Mouse (Mus musculus) lung, embryonic 14.5 days (tissue): ENCODE results near the gene Cfc1. TPM values are rescaled to one million over a fixed set of nuclear protein-coding genes. Genes with fewer than 3 reads are reported as not detected.
A peak's percentile ranks its signal among the peaks of the same experiment; 100 is the strongest.
"Not testable (repeated sequence)": the region's sequence is repeated elsewhere in the genome, so short reads cannot be mapped to it uniquely, and the experiment has no call there.

Source experiments
- ATAC-seq: fragments of 200-750 bp; cut with Nextera tagmentation; 2 replicates; pipeline ENCODE4 v1.8.0; 2017; ENCODE audit warnings: mild to moderate bottlenecking, moderate TSS enrichment, moderate library complexity; ENCODE audit not compliant: insufficient read depth
- DNase-seq: peaks from one replicate; pipeline ENCODE4 v3.0.0-alpha.2; 2015
- H3K27ac ChIP-seq: fragments of 300-500 bp; sonication (generic); 2 replicates; pipeline ENCODE4 v1.5.1; 2014; ENCODE audit warnings: low read depth, mild to moderate bottlenecking, moderate library complexity
- H3K27me3 ChIP-seq: fragments of 300-500 bp; sonication (generic); 2 replicates; pipeline ENCODE4 v1.6.1; 2014; ENCODE audit warnings: low read length, control low read depth; ENCODE audit not compliant: insufficient read depth
- H3K36me3 ChIP-seq: fragments of 300-500 bp; sonication (generic); 2 replicates; pipeline ENCODE4 v1.6.1; 2014; ENCODE audit warnings: control low read depth; ENCODE audit not compliant: insufficient read depth
- H3K4me1 ChIP-seq: fragments of 300-500 bp; sonication (generic); 2 replicates; pipeline ENCODE4 v1.6.1; 2014; ENCODE audit warnings: antibody characterized with exemption, control low read depth; ENCODE audit not compliant: insufficient read depth
- H3K4me2 ChIP-seq: fragments of 300-500 bp; sonication (generic); 2 replicates; pipeline ENCODE4 v1.6.1; 2014; ENCODE audit warnings: mild to moderate bottlenecking
- H3K4me3 ChIP-seq: fragments of 300-500 bp; sonication (generic); 2 replicates; pipeline ENCODE4 v1.5.1; 2014; ENCODE audit warnings: low read depth, low read length
- H3K9ac ChIP-seq: fragments of 300-500 bp; sonication (generic); 2 replicates; pipeline ENCODE4 v1.6.1; 2014
- H3K9me3 ChIP-seq: fragments of 300-500 bp; sonication (generic); 2 replicates; pipeline ENCODE4 v1.6.1; 2016; ENCODE audit warnings: low read depth, low read length, control low read depth
- CTCF ChIP-seq: IDR thresholded peaks from 2 replicates; pipeline ENCODE4 v1.5.1; 2016; ENCODE audit warnings: antibody characterized with exemption, low read depth
- WGBS: fragments of 180-500 bp; shearing (Covaris S2); extraction: QIAGEN DNeasy Blood & Tissue Kit; methylation state at CpG from one replicate; pipeline ENCODE4 v1.1.7; 2014; 5-methylcytosine and 5-hydroxymethylcytosine counted together
- polyA plus RNA-seq: library from polyadenylated mRNA; unstranded; fragments of >200 nt; fragmentation: Nextera tagmentation; extraction: Ambion mirVana; gene quantifications from 2 replicates; pipeline ENCODE4 v1.2.1, GENCODE M21; 2014

Gene Cfc1
- polyA plus RNA-seq, 1 experiment from 2014 or later = not detected

DNA sequence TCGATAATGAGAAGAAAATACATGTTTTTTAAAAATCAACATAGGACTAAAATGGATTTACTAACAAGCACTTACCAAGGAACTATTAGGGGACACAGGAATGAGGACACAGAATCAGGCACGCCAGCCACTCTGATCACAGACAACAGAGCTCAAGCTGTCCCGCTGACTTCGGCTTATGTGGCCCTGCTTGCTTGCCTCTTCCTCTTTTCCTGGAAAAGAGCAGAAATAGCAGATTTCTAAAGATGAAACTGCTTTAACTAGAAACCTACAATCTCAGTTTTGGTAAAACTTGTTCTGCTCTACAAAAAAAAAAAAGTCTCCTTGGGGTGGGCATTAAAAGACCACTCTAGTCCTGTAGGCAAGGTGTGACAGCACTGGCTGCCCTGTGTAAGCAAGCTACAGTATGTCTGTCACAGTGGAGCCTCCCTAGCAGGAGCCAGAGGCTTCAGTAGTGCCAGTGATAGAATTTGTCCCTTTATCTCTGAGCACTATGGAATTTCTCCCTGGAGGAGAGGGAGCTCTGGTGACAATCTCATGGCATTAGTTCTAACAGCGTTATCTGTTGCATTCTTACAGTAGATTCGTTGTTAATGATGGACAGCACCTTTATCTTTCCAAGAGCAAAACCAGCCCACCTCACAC is 13.1 kb upstream of the Cfc1 start:
- no peak overlapping the region for H3K4me2 ChIP-seq

DNA sequence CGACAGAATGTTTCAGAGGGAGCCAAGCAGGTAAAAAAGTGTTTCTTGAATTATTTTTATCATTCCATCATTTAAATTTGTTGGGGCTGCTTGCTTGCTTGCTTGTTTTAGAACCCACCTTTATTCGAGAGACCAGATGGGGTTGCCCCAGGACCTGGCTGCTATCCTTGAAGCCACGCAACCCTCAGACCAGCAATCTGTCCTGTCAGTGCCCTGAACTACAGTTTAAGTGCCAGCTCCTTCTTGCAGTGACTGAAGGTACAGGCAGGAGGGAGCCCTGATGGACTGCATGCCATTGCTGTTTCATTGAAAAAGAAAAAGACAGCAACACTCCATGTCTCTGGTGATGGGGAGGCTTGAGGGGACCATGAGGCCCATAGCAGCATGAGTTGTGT is 12.6 kb upstream of the Cfc1 start:
- no peak for ATAC-seq
- WGBS = 51% methylated on average over 3 of the region's 3 CpGs
- no peak for TF ChIP-seq CTCF
- Histone ChIP-seq H3K4me1 (no peaks in the 10 kb centered on the region), H3K9me3 (no peaks in the 10 kb centered on the region), H3K36me3 (no peaks in the 10 kb centered on the region), H3K4me2 (no peak overlapping the region), H3K27ac (no peak overlapping the region), H3K27me3 (no peaks in the 10 kb centered on the region), H3K4me3 (no peak overlapping the region), H3K9ac (no peak overlapping the region)
- no peak for DNase-seq

More for the DNA sequence above, 13.1 kb upstream of the Cfc1 start:
- no peaks in the 10 kb centered on the region for H3K36me3 ChIP-seq
- 54% methylated on average over 6 of the region's 6 CpGs for WGBS
- DNase-seq (peak; percentile 8), ATAC-seq (no peak)
- H3K4me1 ChIP-seq = no peaks in the 10 kb centered on the region
- no peaks in the 10 kb centered on the region for H3K9me3 ChIP-seq
- no peak overlapping the region for H3K27ac ChIP-seq
- no peak for TF ChIP-seq CTCF
- no peak overlapping the region for H3K9ac ChIP-seq
- no peak overlapping the region for H3K4me3 ChIP-seq
- H3K27me3 ChIP-seq = no peaks in the 10 kb centered on the region

DNA sequence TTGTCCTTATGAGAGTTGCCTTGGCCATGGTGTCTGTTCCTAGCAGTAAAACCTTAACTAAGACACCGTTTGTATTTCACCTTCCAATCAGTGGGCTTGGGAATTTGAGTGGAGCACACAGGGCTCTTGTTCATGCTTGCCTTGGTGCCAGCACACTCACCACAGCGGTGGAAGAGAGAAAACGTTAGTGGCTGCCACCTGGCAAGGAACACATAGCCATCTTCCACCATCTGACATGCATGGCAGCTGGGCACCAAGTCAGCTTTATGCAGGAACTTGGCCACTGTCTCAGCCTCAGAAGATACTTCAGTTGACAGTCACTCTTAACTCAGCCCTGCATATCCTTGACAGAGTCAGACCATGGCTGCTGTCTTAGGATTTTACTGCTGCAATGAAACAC is 11.8 kb upstream of the Cfc1 start:
- ATAC-seq = no peak
- 74% methylated on average over 3 of the region's 3 CpGs for WGBS
- H3K36me3 ChIP-seq = no peaks in the 10 kb centered on the region

GRCm38 (mm10) chr1:34534574-34534973 is 874 bp upstream of the Cfc1 start:
- not testable (repeated sequence) for H3K4me2 ChIP-seq, H3K4me1 ChIP-seq, H3K9ac ChIP-seq, DNase-seq, ATAC-seq, H3K27ac ChIP-seq, H3K9me3 ChIP-seq, H3K4me3 ChIP-seq, H3K36me3 ChIP-seq
- 24% methylated on average over 3 of the region's 3 CpGs for WGBS
- peaks cover 25% of the 10 kb centered on the region for H3K27me3 ChIP-seq

More for the DNA sequence above, 11.8 kb upstream of the Cfc1 start:
- DNase-seq = no peak
- Histone ChIP-seq H3K4me2 (no peak overlapping the region), H3K27ac (no peak overlapping the region), H3K27me3 (no peaks in the 10 kb centered on the region), H3K9me3 (no peaks in the 10 kb centered on the region), H3K9ac (no peak overlapping the region), H3K4me3 (no peak overlapping the region), H3K4me1 (no peaks in the 10 kb centered on the region)
- TF ChIP-seq CTCF = no peak

DNA sequence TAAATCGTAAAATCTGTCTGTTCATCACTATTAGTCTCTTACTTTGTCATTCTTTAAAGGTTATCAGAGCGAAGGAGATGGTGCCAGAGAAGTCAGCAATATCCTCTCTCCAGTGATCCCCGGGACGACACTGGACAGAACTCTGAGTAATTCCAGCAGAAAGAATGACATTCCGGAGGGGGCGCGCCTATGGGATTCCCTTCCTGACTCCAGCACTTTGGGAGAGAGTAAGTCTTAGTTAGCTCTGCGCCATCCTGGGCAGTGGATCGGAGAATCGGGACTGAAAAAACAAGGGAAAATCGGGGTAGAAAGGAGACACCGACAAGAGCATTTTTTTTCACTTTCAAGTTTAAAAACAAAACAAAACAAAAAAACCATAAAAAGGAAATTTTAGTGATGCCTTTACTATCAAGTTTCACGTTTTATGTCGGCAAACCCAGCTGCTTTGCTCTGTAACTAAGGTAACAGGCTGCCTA is 881 bp downstream of the Cfc1 start:
- Histone ChIP-seq H3K4me1 (0 out of 2 replicates have a peak, but pooled peaks cover 2% of the 10 kb centered on the region), H3K4me3 (peak overlapping the region; percentile 5; the same call in 1 of the 2 replicates), H3K27ac (no peak overlapping the region), H3K36me3 (no peaks in the 10 kb centered on the region), H3K9me3 (no peaks in the 10 kb centered on the region), H3K27me3 (peaks cover 25% of the 10 kb centered on the region), H3K9ac (no peak overlapping the region), H3K4me2 (peak overlapping the region; percentile 48)
- 2% methylated on average over 14 of the region's 14 CpGs for WGBS
- no peak for TF ChIP-seq CTCF
- ATAC-seq (no peak), DNase-seq (peak; percentile 12)

GRCm38 (mm10) chr1:34536767-34537485 is 1.5 kb downstream of the Cfc1 start:
- WGBS = 3% methylated on average over 16 of the region's 16 CpGs
- peak; percentile 45 for DNase-seq
- H3K4me3 ChIP-seq = peak overlapping the region; percentile 5; the same call in 1 of the 2 replicates

GRCm38 (mm10) chr1:34547074-34547473 is 11.6 kb downstream of the Cfc1 start:
- Histone ChIP-seq H3K27me3 (no peaks in the 10 kb centered on the region), H3K9me3 (no peaks in the 10 kb centered on the region), H3K36me3 (no peaks in the 10 kb centered on the region), H3K4me3 (no peak overlapping the region), H3K27ac (no peak overlapping the region), H3K4me2 (no peak overlapping the region), H3K9ac (no peak overlapping the region), H3K4me1 (no peaks in the 10 kb centered on the region)
- no peak for TF ChIP-seq CTCF
- WGBS = 60% methylated on average over 1 of the region's 1 CpGs
- ATAC-seq = no peak
- DNase-seq = no peak

More at GRCm38 (mm10) chr1:34536767-34537485, 1.5 kb downstream of the Cfc1 start:
- Histone ChIP-seq H3K27me3 (peaks cover 25% of the 10 kb centered on the region), H3K27ac (no peak overlapping the region), H3K36me3 (no peaks in the 10 kb centered on the region), H3K9ac (no peak overlapping the region), H3K9me3 (no peaks in the 10 kb centered on the region), H3K4me2 (peak overlapping the region; percentile 48), H3K4me1 (0 out of 2 replicates have a peak, but pooled peaks cover 2% of the 10 kb centered on the region)
- peak; percentile 88 for ATAC-seq
- no peak for TF ChIP-seq CTCF
